Mouse (Mus musculus) kidney, postnatal 14 days (tissue): ENCODE measurements around the gene Zfp445.

Source experiments
- DNase-seq: peaks from one replicate; pipeline ENCODE4 v3.0.0; 2022; ENCODE audit warnings: mixed read lengths

Gene Zfp445

GRCm38 (mm10) chr9:122829826-122830380 is 35.9 kb downstream of the Zfp445 start:
- no peak for DNase-seq

- no peak for DNase-seq
These were observed 39.1 kb downstream of the Zfp445 start for GRCm38 (mm10) chr9:122826743-122827142.

- DNase-seq, result no peak
These were observed 42.3 kb downstream of the Zfp445 start for GRCm38 (mm10) chr9:122823374-122824017.

DNA sequence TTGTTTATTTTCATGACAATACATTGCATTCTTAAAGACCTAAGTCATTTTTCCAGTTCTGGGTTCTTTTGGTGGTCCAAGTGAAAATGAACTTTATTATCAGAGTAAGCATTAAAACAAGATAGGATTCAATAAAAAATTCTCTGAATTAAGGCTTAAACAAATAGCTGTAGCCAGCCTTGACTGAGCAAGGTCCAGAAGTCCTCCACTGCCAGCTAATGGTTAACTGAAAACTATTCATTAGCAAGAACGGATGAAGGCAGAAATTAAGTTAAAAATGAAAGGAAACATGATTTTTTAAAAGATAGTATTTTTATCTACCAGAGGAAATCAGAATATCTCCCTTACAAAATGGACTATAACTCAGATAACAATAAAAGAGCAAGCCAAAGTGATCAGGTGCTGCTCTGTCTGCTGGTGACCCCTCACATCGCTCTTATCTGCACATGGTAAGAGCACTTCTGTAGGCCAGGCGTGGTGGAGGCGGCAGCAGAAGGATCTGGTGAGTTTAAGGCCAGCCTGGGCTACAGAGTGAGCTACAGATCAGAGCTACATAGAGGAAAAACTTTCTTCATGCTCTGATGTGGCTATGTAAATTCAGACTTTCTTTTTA is 50.5 kb downstream of the Zfp445 start:
- no peak for DNase-seq

- no peak for DNase-seq
These were observed 51.0 kb downstream of the Zfp445 start for GRCm38 (mm10) chr9:122814775-122815174.

- DNase-seq, result no peak
These were observed 53.4 kb downstream of the Zfp445 start for GRCm38 (mm10) chr9:122812386-122812785.

DNA sequence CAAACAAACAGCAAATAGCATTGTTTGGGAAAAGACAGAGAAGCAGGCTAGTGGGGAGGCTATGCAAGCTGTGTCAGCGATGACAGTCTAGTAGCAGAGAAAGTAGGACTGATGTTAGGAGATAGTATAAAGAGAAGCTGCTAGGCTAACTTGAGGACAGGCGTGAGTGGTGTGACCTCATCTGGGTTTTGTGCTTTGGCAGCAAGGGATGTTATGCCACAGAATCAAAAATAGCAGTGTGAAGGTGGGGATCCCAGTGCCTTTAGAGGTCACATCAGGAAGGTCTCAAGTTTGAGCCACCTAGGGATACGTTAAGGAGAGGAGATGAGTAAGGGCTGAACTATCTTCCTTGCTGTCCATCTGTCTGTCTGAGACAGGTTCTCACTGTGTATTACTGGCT is 55.6 kb downstream of the Zfp445 start:
- DNase-seq, result no peak

DNA sequence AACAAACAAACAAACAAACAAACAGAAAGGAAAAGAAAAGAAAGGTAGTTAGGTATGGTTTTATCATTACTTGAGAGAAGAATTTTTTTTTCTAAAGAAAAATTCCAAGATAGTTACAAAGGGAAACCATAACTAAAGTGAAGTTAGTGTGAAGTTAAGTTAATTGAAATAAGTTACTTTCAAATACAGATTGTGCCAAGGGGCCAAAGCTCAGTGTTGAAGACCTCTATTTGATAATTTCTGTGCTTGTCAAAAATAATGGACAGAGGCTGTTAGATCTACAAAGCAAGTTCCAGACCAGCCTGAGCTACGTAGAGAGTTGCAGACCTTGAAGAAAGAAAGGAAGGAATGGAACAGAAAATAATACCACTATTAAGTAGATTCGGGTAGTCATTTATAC is 58.6 kb downstream of the Zfp445 start:
- DNase-seq, result no peak

GRCm38 (mm10) chr9:122805845-122806341 is 59.9 kb downstream of the Zfp445 start:
- DNase-seq, result no peak

DNA sequence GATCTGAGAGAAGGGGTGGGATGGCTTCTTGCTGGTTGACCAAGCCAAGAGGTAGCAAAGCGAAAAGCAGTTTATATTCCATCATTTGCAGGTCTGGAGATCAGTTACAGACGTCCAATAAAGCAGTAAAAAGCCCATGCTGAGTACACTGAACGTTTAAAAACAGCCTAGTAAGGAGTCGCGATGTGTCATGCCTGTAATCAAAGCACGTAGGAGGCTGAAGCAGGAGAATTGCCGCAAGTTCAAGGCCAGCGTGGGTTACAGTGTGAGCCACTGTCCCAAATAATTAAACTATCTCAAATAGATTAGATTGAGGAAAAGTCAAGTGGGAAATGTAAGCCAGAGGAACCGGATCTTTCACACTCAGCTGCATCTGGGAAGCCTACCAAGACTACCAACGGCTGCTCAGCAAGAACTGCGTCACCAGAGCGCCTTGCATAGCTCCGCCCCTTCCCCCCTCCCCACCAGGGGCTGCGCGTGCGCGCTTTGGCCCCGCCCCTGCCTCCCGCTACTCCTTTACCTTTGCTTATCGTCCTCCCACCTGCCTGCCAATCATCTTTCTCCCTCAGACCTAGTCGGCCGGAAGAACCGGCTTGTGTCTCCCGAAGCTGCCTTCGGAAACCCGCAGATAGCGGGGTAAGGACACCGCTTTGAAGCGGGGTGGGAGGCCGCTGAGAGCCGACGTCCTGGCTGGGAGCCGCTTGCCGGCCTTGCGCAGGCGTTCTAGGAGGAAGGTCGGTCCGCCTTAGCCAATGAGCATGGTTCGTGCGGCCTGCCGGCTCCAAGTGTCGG is 60.6 kb downstream of the Zfp445 start, which contains the start of gene Tcaim:
Gene Tcaim, plus strand, starts transcription at position 487 of the 792 bp plus-strand sequence.
- DNase-seq, result peak; percentile 96
